Mouse (Mus musculus): ENCODE data around the gene Spata2l. TPM values are rescaled to one million over a fixed set of nuclear protein-coding genes. Genes with fewer than 3 reads are reported as not detected.

Spata2l gene
- polyA plus RNA-seq, 1 experiment from 2014 or later: 4.7 TPM

DNA sequence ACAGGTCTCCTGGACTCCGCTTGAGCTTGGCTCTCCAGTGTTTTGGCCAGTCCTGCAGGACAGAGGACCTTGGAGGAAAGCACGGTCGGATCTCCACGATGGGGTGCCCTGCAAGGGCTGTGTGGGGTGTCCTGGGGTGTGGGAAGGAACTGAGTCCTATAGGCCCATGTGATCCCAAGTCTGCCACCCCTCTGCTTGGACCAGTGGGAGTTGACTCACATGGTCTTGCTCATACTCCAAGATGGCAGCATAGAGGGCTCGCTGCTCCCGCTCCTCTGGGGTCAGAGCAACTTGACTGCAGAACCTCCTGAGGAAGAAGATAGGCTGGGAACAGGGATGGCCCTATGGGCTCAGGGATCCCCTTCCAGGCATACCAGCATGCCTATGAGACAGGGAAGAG is 11.7 kb upstream of the Spata2l start:
- CTCF ChIA-PET: no interaction called here
- ATAC-seq (no peak), DNase-seq (ENCODE audit: low read depth, low spot score) (no peak)
- TF ChIP-seq CTCF (IDR thresholded peaks at IDR 0.05): no peak
- H3K27me3 ChIP-seq: no peaks in the 10 kb centered on the region
- POLR2A ChIA-PET: no interaction called here
- in situ Hi-C loops (cut with MboI; ENCODE audit: low pct_unique_long_range_greater_than_20kb): no loop called here

GRCm38 (mm10) chr8:123245543-123245942 is 9.5 kb upstream of the Spata2l start:
- CTCF ChIA-PET: interaction anchor here (1.2 to 1.9 kb wide), 2 partner anchors 9 to 10 kb away, joined by 3 to 5 read pairs; partner anchors contain the start of gene Spata2l
- DNase-seq (ENCODE audit: low read depth, low spot score) (no peak), ATAC-seq (no peak)
- in situ Hi-C loops (cut with MboI; ENCODE audit: low pct_unique_long_range_greater_than_20kb): no loop called here
- POLR2A ChIA-PET: interaction anchor here (1.3 kb wide), 1 partner anchor 9 kb away, joined by 4 read pairs; the partner anchor contains the start of gene Spata2l
- TF ChIP-seq CTCF (IDR thresholded peaks at IDR 0.05): no peak
- H3K27me3 ChIP-seq: no peaks in the 10 kb centered on the region

GRCm38 (mm10) chr8:123244382-123244781 is 8.3 kb upstream of the Spata2l start:
- DNase-seq (ENCODE audit: low read depth, low spot score): no peak
- in situ Hi-C loops (cut with MboI; ENCODE audit: low pct_unique_long_range_greater_than_20kb): no loop called here
- ChIA-PET POLR2A (interaction anchor here (1.3 kb wide), 1 partner anchor 8 kb away, joined by 4 read pairs; the partner anchor contains the start of gene Spata2l), CTCF (no interaction called here)
- H3K27me3 ChIP-seq: no peaks in the 10 kb centered on the region
- TF ChIP-seq CTCF (IDR thresholded peaks at IDR 0.05): no peak
- ATAC-seq: no peak

- ChIA-PET POLR2A (interaction anchor here (0.6 kb wide), 1 partner anchor 9 kb away, joined by 3 read pairs; no protein-coding TSS in a partner anchor), CTCF (no interaction called here)
- no peak for ATAC-seq
- no peaks in the 10 kb centered on the region for H3K27me3 ChIP-seq
- in situ Hi-C loops (cut with MboI; ENCODE audit: low pct_unique_long_range_greater_than_20kb): no loop called here
- DNase-seq (ENCODE audit: low read depth, low spot score): no peak
- TF ChIP-seq CTCF (IDR thresholded peaks at IDR 0.05): no peak
Observed at GRCm38 (mm10) chr8:123243053-123243452, 7.0 kb upstream of the Spata2l start.

DNA sequence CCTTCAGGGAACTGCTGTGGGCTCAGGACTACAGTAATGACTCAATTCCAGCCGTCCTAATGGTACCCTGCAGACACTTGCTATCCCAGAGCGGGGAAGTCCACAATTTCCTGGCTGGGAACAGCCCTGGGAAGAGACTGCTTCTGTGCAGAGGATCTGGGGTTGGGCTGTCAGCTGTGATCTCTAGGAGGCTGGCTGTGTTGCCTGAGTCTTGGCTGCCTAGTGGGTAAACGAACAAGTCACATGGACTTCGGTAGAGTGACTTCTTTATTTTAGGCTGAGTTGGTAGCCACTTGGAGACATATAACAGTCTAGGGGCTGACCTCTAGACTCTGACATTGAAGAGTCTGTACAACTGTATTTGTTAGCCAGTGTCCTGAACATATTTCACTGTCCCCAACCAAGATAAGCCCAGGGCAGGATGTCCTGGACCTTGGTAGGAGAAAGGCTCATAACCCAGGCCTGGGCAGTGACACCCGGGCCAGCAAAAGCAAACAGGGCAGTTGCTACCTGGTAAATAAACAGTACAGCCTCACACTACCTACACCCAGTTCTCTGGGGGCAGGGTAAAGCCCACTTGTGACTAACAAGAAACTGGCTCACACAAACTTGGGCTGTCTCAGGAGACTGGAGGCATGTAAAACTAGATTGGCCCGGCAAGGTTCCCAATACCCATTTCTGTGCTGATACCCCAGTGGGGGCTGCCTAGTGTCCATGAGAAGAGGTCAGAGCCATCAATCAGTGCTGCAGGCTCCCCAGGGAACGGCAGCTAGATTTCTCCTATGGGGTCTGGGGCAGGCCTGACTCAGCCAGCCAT is 6.3 kb upstream of the Spata2l start:
- POLR2A ChIA-PET: no interaction called here

DNA sequence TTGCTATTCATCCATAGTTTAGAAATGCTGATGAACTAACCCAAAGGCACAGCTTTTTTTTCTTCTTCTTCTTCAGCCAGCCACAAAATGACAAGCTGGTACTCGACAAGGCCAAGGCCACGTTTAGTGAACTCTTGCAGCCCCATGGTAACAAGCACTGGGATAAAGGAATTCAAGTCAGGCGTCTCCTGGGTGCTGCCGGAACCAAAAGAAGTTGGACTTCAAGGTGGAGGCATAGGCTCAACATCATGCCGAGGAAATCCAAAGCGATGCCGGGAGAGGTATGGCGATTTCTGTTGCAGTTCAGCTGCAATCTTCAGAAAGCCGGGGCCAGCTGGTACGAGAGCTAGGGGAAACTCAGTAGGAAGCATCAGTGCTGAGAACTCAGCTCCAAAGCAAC is 3.4 kb upstream of the Spata2l start:
- POLR2A ChIA-PET: interaction anchor here (0.6 to 1.3 kb wide), 3 partner anchors 11 to 131 kb away, joined by 3 to 4 read pairs (median 4); no protein-coding TSS in a partner anchor
- no peaks in the 10 kb centered on the region for H3K27me3 ChIP-seq
- no peak for ATAC-seq
- TF ChIP-seq CTCF (IDR thresholded peaks at IDR 0.05): no peak
- in situ Hi-C loops (cut with MboI; ENCODE audit: low pct_unique_long_range_greater_than_20kb): no loop called here
- DNase-seq (ENCODE audit: low read depth, low spot score): no peak
- CTCF ChIA-PET: no interaction called here

More for the DNA sequence above, 6.3 kb upstream of the Spata2l start:
- ATAC-seq: no peak
- CTCF ChIA-PET: interaction anchor here (1.1 kb wide), 1 partner anchor 9 kb away, joined by 4 read pairs; no protein-coding TSS in a partner anchor
- in situ Hi-C loops (cut with MboI; ENCODE audit: low pct_unique_long_range_greater_than_20kb): no loop called here
- no peak for TF ChIP-seq CTCF (IDR thresholded peaks at IDR 0.05)
- no peak for DNase-seq (ENCODE audit: low read depth, low spot score)
- no peaks in the 10 kb centered on the region for H3K27me3 ChIP-seq

GRCm38 (mm10) chr8:123234918-123235519 is 1.0 kb downstream of the Spata2l start:
- CTCF ChIA-PET: interaction anchor here (1.3 to 1.5 kb wide), 3 partner anchors 9 to 128 kb away, joined by 3 to 6 read pairs (median 3); no protein-coding TSS in a partner anchor
- DNase-seq (ENCODE audit: low read depth, low spot score) (no peak), ATAC-seq (peak; percentile 3)
- H3K27me3 ChIP-seq: no peaks in the 10 kb centered on the region
- no peak for TF ChIP-seq CTCF (IDR thresholded peaks at IDR 0.05)
- in situ Hi-C loops (cut with MboI; ENCODE audit: low pct_unique_long_range_greater_than_20kb): no loop called here
- POLR2A ChIA-PET: interaction anchor here (1.1 to 1.5 kb wide), 4 partner anchors 8 to 20 kb away, joined by 3 to 6 read pairs (median 4); partner anchors contain the start of genes Vps9d1 and Zfp276

- TF ChIP-seq CTCF (IDR thresholded peaks at IDR 0.05): no peak
- ChIA-PET POLR2A (interaction anchor here (0.5 to 1.4 kb wide), 5 partner anchors 9 to 106 kb away, joined by 3 to 4 read pairs (median 3); partner anchors contain the start of gene Cdk10), CTCF (interaction anchor here (1.0 to 1.5 kb wide), 4 partner anchors 8 to 20 kb away, joined by 3 to 7 read pairs (median 4); partner anchors contain the start of genes Chmp1a and Spata33)
- H3K27me3 ChIP-seq: no peaks in the 10 kb centered on the region
- ATAC-seq (no peak), DNase-seq (ENCODE audit: low read depth, low spot score) (no peak)
- in situ Hi-C loops (cut with MboI; ENCODE audit: low pct_unique_long_range_greater_than_20kb): no loop called here
Observed at GRCm38 (mm10) chr8:123233760-123234159, 2.3 kb downstream of the Spata2l start.

GRCm38 (mm10) chr8:123233300-123233699 is 2.7 kb downstream of the Spata2l start:
- ATAC-seq (no peak), DNase-seq (ENCODE audit: low read depth, low spot score) (no peak)
- TF ChIP-seq CTCF (IDR thresholded peaks at IDR 0.05): no peak
- ChIA-PET POLR2A (interaction anchor here (1.0 to 1.4 kb wide), 2 partner anchors 10 to 17 kb away, joined by 3 to 4 read pairs; no protein-coding TSS in a partner anchor), CTCF (interaction anchor here (1.0 to 1.3 kb wide), 3 partner anchors 16 to 20 kb away, joined by 3 to 7 read pairs (median 3); partner anchors contain the start of genes Chmp1a and Spata33)
- in situ Hi-C loops (cut with MboI; ENCODE audit: low pct_unique_long_range_greater_than_20kb): no loop called here
- H3K27me3 ChIP-seq: no peaks in the 10 kb centered on the region

DNA sequence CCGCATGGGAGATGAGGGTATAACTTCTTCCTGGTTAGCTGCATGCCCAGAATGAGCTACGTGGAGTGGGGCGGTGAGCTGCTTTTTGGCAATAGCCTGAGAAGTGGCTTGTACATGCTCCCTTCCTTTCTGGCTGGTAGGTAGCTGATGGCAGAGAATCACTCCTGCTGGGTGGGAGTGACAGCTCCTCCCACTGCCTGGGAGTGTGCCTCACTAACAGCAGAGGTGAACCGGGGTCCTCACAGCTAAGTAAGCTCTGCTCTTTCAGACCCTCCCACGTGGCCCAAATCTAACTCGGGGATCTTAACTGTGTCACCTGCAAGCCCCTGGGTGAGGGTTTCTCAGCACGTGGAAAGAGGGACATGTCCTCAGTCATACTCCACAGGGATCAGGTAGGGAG is 3.5 kb downstream of the Spata2l start:
- in situ Hi-C loops (cut with MboI; ENCODE audit: low pct_unique_long_range_greater_than_20kb): no loop called here
- H3K27me3 ChIP-seq: no peaks in the 10 kb centered on the region
- ATAC-seq: no peak
- no peak for TF ChIP-seq CTCF (IDR thresholded peaks at IDR 0.05)
- ChIA-PET CTCF (no interaction called here), POLR2A (no interaction called here)
- DNase-seq (ENCODE audit: low read depth, low spot score): no peak

Data from Patski (cell line).